Comparison of ENCODE assay signal across 8 mouse cellular contexts in the genomic region with DNA sequence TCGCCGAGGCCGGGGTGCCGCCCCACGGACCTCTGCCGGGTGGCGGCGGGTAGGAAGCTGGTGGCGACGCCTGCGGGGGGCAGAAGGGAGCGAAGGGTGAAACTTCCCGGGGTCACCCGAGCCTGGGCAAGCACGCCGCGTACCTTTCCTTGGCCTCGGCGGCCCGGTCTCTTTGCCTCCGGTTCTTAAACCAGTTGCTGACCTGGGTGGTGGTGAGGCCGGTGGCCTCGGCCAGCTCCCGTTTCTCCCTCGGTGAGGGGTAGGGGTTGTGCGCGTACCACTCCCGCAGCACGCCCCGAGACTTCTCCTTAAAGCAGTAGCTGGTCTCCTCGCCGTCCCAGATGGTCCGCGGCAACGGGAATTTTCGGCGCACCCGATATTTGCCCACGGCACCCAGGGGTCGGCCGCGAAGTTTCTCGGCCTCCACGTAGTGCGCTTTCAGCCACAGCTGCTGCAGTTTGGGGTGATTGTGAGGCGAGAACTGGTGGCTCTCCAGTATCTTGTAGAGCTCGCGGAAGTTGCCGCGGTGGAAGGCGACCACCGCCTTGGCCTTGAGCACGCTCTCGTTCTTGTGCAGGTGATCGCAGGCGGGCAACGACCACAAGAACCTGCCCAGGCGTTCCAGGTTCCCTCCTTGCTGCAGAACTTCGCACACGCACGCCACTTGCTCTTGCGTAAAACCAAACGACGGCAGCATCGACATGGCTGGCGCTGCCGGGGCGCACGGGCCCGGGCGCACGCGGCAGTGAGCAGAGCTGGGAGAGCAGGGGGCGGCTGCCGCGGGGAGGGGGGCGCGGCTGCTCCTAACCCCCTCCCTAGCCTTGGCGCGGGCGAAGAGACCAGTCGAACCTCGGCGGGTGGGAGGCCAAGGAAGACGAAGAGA. TPM values are rescaled to one million over a fixed set of nuclear protein-coding genes. Genes with fewer than 3 reads are reported as not detected.
DNase-seq lines count a peak whose midpoint lies in the region; ATAC-seq and TF ChIP-seq lines count a peak whose summit lies in the region.

No protein-coding gene starts in this region.

- no peaks in the 10 kb centered on the region for H3K36me3 ChIP-seq in lung, embryonic 14.5 days (ENCODE audit: insufficient read depth)
- H3K36me3 ChIP-seq in neural tube, embryonic 15.5 days, result no peaks in the 10 kb centered on the region

- TF ChIP-seq CTCF in lung, embryonic 14.5 days (IDR thresholded peaks at IDR 0.05; ENCODE audit: low read depth), result no peak

- peaks cover 97% of the 10 kb centered on the region for H3K27me3 ChIP-seq in lung, embryonic 14.5 days (ENCODE audit: insufficient read depth, low read length)
- peaks cover 94% of the 10 kb centered on the region for H3K27me3 ChIP-seq in neural tube, embryonic 15.5 days (replicated peaks)

- no peaks in the 10 kb centered on the region for H3K9me3 ChIP-seq in lung, embryonic 14.5 days (ENCODE audit: low read depth, low read length)
- H3K9me3 ChIP-seq in neural tube, embryonic 15.5 days (replicated peaks), result no peaks in the 10 kb centered on the region

- no peak for DNase-seq in lung, embryonic 14.5 days
- DNase-seq in lung, postnatal 36 days, result no peak
- DNase-seq in R1 (ENCODE audit: low read depth, low spot score) (peak; percentile 40), MN1 (ENCODE audit: low spot score) (no peak)
- DNase-seq in gastrocnemius, postnatal 25 days, result peak; percentile 49
- DNase-seq in kidney, postnatal 14 days, result peak; percentile 16
- no peak for DNase-seq in right cerebral cortex, postnatal 10 days (ENCODE audit: low spot score in 2 of 2)

- H3K27ac ChIP-seq in lung, embryonic 14.5 days (ENCODE audit: low read depth), result no peak overlapping the region; the same call in 1 of the 2 replicates
- H3K27ac ChIP-seq in neural tube, embryonic 15.5 days (replicated peaks), result no peak overlapping the region

- H3K4me1 ChIP-seq in lung, embryonic 14.5 days (ENCODE audit: insufficient read depth), result no peaks in the 10 kb centered on the region
- peaks cover 24% of the 10 kb centered on the region for H3K4me1 ChIP-seq in neural tube, embryonic 15.5 days

- H3K4me3 ChIP-seq in lung, embryonic 14.5 days (ENCODE audit: low read depth, low read length), result peak overlapping the region; percentile 50
- H3K4me3 ChIP-seq in neural tube, embryonic 15.5 days (replicated peaks), result peak overlapping the region; percentile 32

- under 1% methylated on average over 85 of the region's 85 CpGs for WGBS in lung, embryonic 14.5 days
- under 1% methylated on average over 85 of the region's 85 CpGs for WGBS in neural tube, embryonic 15.5 days

- peak overlapping the region; percentile 54; the same call in 1 of the 2 replicates for H3K9ac ChIP-seq in lung, embryonic 14.5 days
- H3K9ac ChIP-seq in neural tube, embryonic 15.5 days (replicated peaks), result no peak overlapping the region

- peak overlapping the region; percentile 85 for H3K4me2 ChIP-seq in lung, embryonic 14.5 days
- H3K4me2 ChIP-seq in neural tube, embryonic 15.5 days, result peak overlapping the region; percentile 56

- ATAC-seq in lung, embryonic 14.5 days (ENCODE audit: insufficient read depth), result no peak; the same call in 1 of the 2 replicates
- ATAC-seq in neural tube, embryonic 15.5 days (ENCODE audit: low FRiP score), result no peak

RNA-seq across cellular contexts. Expression of gene Six1, which starts 7.7 kb away (rescaled TPM):
- polyA plus RNA-seq in lung, embryonic 14.5 days (2014; fragmentation: Nextera tagmentation; extraction: Ambion mirVana), result 0.45 and 0.53 TPM in 2 replicates
- 10 to 100 TPM; 47.7 to 51.0 TPM for total RNA-seq in gastrocnemius, postnatal 25 days (2021)
- polyA plus RNA-seq in neural tube, embryonic 15.5 days (2015; fragmentation: Nextera tagmentation; extraction: Ambion mirVana), result 2.8 and 6.8 TPM in 2 replicates

Comparison
In these comparisons a context has a peak if more than half of its experiments do, and no peak if none do; other contexts are left out.
1. DNase-seq: peak in R1 (single experiment), gastrocnemius, postnatal 25 days (single experiment) and kidney, postnatal 14 days (single experiment); none in lung, embryonic 14.5 days (single experiment), lung, postnatal 36 days (single experiment), MN1 (single experiment) and right cerebral cortex, postnatal 10 days (0 of 2).